Mouse (Mus musculus) heart, postnatal 0 days (tissue): ENCODE data around the gene Iqcf3.

Source experiments
- CTCF ChIP-seq: IDR thresholded peaks from 2 replicates; pipeline ENCODE4 v1.5.1; 2016; ENCODE audit warnings: antibody characterized with exemption, control low read depth, low read depth
- EP300 ChIP-seq: IDR thresholded peaks from 2 replicates; pipeline ENCODE4 v1.6.1; 2016; ENCODE audit warnings: antibody characterized with exemption, low read depth

GRCm38 (mm10) chr9:106534296-106534695 is 27.1 kb downstream of the Iqcf3 start:
- TF ChIP-seq EP300: no peak
- no peak for TF ChIP-seq CTCF
